Mouse (Mus musculus) heart, postnatal 0 days (tissue): ENCODE data around the gene Lrrc7.

Experiments
- CTCF ChIP-seq: IDR thresholded peaks from 2 replicates; pipeline ENCODE4 v1.5.1; 2016; ENCODE audit warnings: antibody characterized with exemption, control low read depth, low read depth
- EP300 ChIP-seq: IDR thresholded peaks from 2 replicates; pipeline ENCODE4 v1.6.1; 2016; ENCODE audit warnings: antibody characterized with exemption, low read depth

GRCm38 (mm10) chr3:158148998-158149397, 413.0 kb downstream of the Lrrc7 start:
- no peak for TF ChIP-seq CTCF
- TF ChIP-seq EP300, result no peak
